Mouse (Mus musculus) kidney, adult 2 months (tissue): Measurements from ENCODE around the gene B3galt1.

Experiments
- CTCF ChIP-seq: fragments of 200-500 bp; conservative IDR thresholded peaks from 2 replicates; pipeline ENCODE4 v1.5.1; 2011; ENCODE audit warnings: low read depth, mild to moderate bottlenecking, control low read depth, low read length, moderate library complexity, mixed read lengths; ENCODE audit not compliant: insufficient read depth, insufficient read length
- POLR2A ChIP-seq: fragments of 200-500 bp; IDR thresholded peaks from one replicate; pipeline ENCODE4 v1.6.1; 2011; ENCODE audit warnings: low read depth, low read length, control low read depth

DNA sequence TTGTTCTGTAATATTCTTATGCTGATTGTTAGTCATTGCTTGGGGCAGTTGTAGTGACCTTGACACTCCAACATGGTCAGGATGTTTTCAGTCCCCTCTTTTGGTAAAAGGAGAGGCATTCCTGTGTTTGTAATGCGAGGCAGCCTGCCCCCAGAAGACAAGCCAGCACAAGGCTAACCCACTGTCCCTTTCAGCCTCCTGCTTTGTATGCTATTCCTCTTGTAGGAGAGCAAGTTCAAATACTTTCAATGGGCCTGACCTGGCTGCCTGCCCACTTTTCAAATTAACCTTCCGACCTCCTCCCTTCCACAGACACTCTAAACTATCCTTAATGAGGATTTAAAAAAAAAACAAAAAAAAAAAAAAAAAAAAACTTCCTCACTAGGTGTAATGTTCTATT, 11.0 kb downstream of the B3galt1 start:
- no peak for TF ChIP-seq CTCF
- no peak for TF ChIP-seq POLR2A
